Mouse (Mus musculus): ENCODE measurements around the gene Ubxn6.
"Not testable (repeated sequence)": the region's sequence is repeated elsewhere in the genome, so short reads cannot be mapped to it uniquely, and the experiment has no call there.

Gene Ubxn6

GRCm38 (mm10) chr17:56074827-56075208 is at the start of gene Ubxn6:
Gene Ubxn6, minus strand, starts transcription at chr17:56075028.
- DNase-seq: peak; percentile 98

- no peak for DNase-seq
Measured at GRCm38 (mm10) chr17:56123681-56124340, 49.0 kb upstream of the Ubxn6 start.

- no peak for DNase-seq
Measured at GRCm38 (mm10) chr17:56123161-56123560, 48.3 kb upstream of the Ubxn6 start.

- no peak for DNase-seq
Measured at GRCm38 (mm10) chr17:56121826-56122225, 47.0 kb upstream of the Ubxn6 start, which contains the start of gene Lrg1. Gene Lrg1, minus strand, starts transcription at chr17:56122001.

- peak; percentile 90 for DNase-seq
Measured at GRCm38 (mm10) chr17:56119981-56120880, 45.4 kb upstream of the Ubxn6 start.

GRCm38 (mm10) chr17:56119431-56119830 is 44.6 kb upstream of the Ubxn6 start:
- DNase-seq: peak; percentile 39

- DNase-seq: peak; percentile 89
Measured at GRCm38 (mm10) chr17:56117251-56117710, 42.5 kb upstream of the Ubxn6 start, which contains the start of gene Plin5. Gene Plin5, minus strand, starts transcription at chr17:56117596.

- no peak for DNase-seq
Measured at GRCm38 (mm10) chr17:56116193-56116592, 41.4 kb upstream of the Ubxn6 start.

GRCm38 (mm10) chr17:56112743-56113142 is 37.9 kb upstream of the Ubxn6 start:
- no peak for DNase-seq

- DNase-seq: peak; percentile 73
Measured at GRCm38 (mm10) chr17:56111864-56112263, 37.0 kb upstream of the Ubxn6 start.

- no peak for DNase-seq
Measured at GRCm38 (mm10) chr17:56111021-56111420, 36.2 kb upstream of the Ubxn6 start.

GRCm38 (mm10) chr17:56110571-56110970 is 35.7 kb upstream of the Ubxn6 start:
- no peak for DNase-seq

GRCm38 (mm10) chr17:56109219-56110051 is 34.6 kb upstream of the Ubxn6 start, which contains the start of gene Plin4:
Gene Plin4, minus strand, starts transcription at chr17:56109803.
- DNase-seq: no peak

GRCm38 (mm10) chr17:56108334-56109044 is 33.7 kb upstream of the Ubxn6 start:
- DNase-seq: no peak

- DNase-seq: no peak
Measured at GRCm38 (mm10) chr17:56107736-56108135, 32.9 kb upstream of the Ubxn6 start.

- DNase-seq: no peak
Measured at GRCm38 (mm10) chr17:56106981-56107380, 32.2 kb upstream of the Ubxn6 start.

GRCm38 (mm10) chr17:56106436-56106835 is 31.6 kb upstream of the Ubxn6 start:
- DNase-seq: not testable (repeated sequence)

- DNase-seq: not testable (repeated sequence)
Measured at GRCm38 (mm10) chr17:56104821-56105220, 30.0 kb upstream of the Ubxn6 start.

- no peak for DNase-seq
Measured at GRCm38 (mm10) chr17:56103465-56104285, 28.8 kb upstream of the Ubxn6 start.

- no peak for DNase-seq
Measured at GRCm38 (mm10) chr17:56102927-56103326, 28.1 kb upstream of the Ubxn6 start.

GRCm38 (mm10) chr17:56102158-56102557 is 27.3 kb upstream of the Ubxn6 start:
- DNase-seq: no peak

All from kidney, adult 9 months (tissue).